Mouse (Mus musculus): ENCODE measurements around the gene Dcun1d3. TPM values are rescaled to one million over a fixed set of nuclear protein-coding genes. Genes with fewer than 3 reads are reported as not detected.

Gene Dcun1d3
- polyA plus RNA-seq (2016; fragmentation: Nextera tagmentation; extraction: Ambion mirVana): 12.8 and 14.3 TPM in 2 replicates

- H3K27ac ChIP-seq: peak within 1 kb of the TSS; percentile 97
- H3K9me3 ChIP-seq: no peaks in the 10 kb centered on the region
- H3K4me3 ChIP-seq: peak within 1 kb of the TSS; percentile 78
- no peaks in the 10 kb centered on the region for H3K27me3 ChIP-seq (ENCODE audit: poor library complexity, severe bottlenecking)
- DNase-seq (ENCODE audit: extremely low spot score, low spot score): peak; percentile 98
- no peaks in the 10 kb centered on the region for H3K36me3 ChIP-seq (replicated peaks)
- peaks cover 24% of the 10 kb centered on the region for H3K4me1 ChIP-seq
- WGBS: under 1% methylated on average over 63 of the region's 63 CpGs
Observed at GRCm38 (mm10) chr7:119895639-119896512, at the start of gene Dcun1d3, which contains the start of gene Lyrm1. Gene Dcun1d3, minus strand, starts transcription at chr7:119896298. Gene Lyrm1, plus strand, starts transcription at chr7:119895861.

DNA sequence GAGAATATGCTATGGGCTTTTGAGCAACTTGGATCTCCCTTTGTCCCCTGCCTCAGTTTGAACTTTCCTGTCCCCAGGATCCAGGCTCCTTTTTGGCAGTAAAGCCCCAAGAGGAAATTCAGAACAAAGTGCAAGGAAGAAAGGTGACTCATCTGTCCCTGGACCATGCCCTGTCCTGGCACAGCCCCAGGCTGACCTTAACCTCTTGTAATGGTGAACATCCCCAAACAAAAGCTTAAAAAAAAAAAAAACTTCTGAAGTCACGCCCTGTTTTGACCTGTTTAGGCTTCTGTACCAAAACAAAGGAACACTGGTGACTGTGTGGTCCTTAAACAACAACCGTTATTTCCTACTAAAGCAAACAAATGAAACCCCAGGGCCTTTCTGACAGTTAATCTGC is 45.5 kb upstream of the Dcun1d3 start:
- Histone ChIP-seq H3K9me3 (no peaks in the 10 kb centered on the region), H3K27ac (no peak overlapping the region), H3K36me3 (replicated peaks) (no peaks in the 10 kb centered on the region), H3K4me1 (no peaks in the 10 kb centered on the region), H3K27me3 (ENCODE audit: poor library complexity, severe bottlenecking) (no peaks in the 10 kb centered on the region), H3K4me3 (no peak overlapping the region)
- DNase-seq (ENCODE audit: extremely low spot score, low spot score): no peak
- WGBS: 68% methylated on average over 2 of the region's 2 CpGs

DNA sequence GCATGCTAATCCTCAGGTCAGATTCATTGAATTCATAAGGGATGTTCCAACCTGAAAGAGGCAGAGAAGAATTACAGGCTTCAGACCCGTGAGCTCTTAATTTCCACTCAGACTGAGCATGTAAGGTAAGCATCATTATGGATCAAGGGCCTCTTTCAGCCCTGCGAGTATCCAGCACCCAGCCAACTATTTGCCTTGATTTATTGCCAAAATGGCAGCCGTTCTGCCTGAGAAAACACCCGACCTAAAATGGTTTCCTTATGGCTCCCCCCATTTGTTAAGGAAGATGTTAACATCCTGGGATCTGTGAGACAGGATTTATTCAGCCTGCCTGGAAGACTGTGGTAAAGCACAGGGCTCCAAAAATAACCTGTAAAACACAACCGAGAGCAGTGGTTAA is 40.9 kb upstream of the Dcun1d3 start:
- H3K4me1 ChIP-seq: no peaks in the 10 kb centered on the region
- H3K27ac ChIP-seq: no peak overlapping the region
- DNase-seq (ENCODE audit: extremely low spot score, low spot score): no peak
- H3K36me3 ChIP-seq (replicated peaks): no peaks in the 10 kb centered on the region
- no peaks in the 10 kb centered on the region for H3K27me3 ChIP-seq (ENCODE audit: poor library complexity, severe bottlenecking)
- H3K9me3 ChIP-seq: no peaks in the 10 kb centered on the region
- 83% methylated on average over 5 of the region's 5 CpGs for WGBS
- H3K4me3 ChIP-seq: no peak overlapping the region

DNA sequence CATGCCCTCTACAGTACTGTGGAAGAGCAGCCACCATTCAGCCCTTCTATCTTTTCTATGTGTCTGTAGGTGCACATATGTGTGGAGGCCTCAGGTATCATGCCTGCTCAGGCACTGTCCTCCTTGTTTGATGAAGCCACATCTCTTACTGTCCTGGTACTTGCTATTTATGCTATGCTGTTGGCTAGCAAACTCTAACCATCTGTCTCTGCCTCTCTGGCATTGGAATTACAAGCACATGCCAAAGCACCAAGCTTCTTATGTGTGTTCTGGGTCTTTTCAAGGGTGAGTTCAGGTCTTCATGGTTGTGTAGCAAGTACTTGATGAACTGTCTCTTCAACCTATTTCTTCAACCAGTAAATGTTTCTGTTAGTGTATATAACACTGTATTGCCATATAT is 40.2 kb upstream of the Dcun1d3 start:
- Histone ChIP-seq H3K4me3 (no peak overlapping the region), H3K4me1 (no peaks in the 10 kb centered on the region), H3K9me3 (no peaks in the 10 kb centered on the region), H3K27ac (no peak overlapping the region), H3K27me3 (ENCODE audit: poor library complexity, severe bottlenecking) (no peaks in the 10 kb centered on the region), H3K36me3 (replicated peaks) (no peaks in the 10 kb centered on the region)
- DNase-seq (ENCODE audit: extremely low spot score, low spot score): no peak

GRCm38 (mm10) chr7:119928783-119929440 is 32.8 kb upstream of the Dcun1d3 start:
- DNase-seq (ENCODE audit: extremely low spot score, low spot score): no peak
- no peaks in the 10 kb centered on the region for H3K9me3 ChIP-seq
- H3K27me3 ChIP-seq (ENCODE audit: poor library complexity, severe bottlenecking): no peaks in the 10 kb centered on the region
- no peaks in the 10 kb centered on the region for H3K36me3 ChIP-seq (replicated peaks)
- H3K4me3 ChIP-seq: no peak overlapping the region
- no peak overlapping the region for H3K27ac ChIP-seq
- no peaks in the 10 kb centered on the region for H3K4me1 ChIP-seq
- WGBS: 80% methylated on average over 2 of the region's 2 CpGs

- no peaks in the 10 kb centered on the region for H3K36me3 ChIP-seq (replicated peaks)
- no peak overlapping the region for H3K4me3 ChIP-seq
- no peaks in the 10 kb centered on the region for H3K4me1 ChIP-seq
- DNase-seq (ENCODE audit: extremely low spot score, low spot score): no peak
- 84% methylated on average over 4 of the region's 4 CpGs for WGBS
- H3K27ac ChIP-seq: no peak overlapping the region
- no peaks in the 10 kb centered on the region for H3K9me3 ChIP-seq
- H3K27me3 ChIP-seq (ENCODE audit: poor library complexity, severe bottlenecking): no peaks in the 10 kb centered on the region
Observed at GRCm38 (mm10) chr7:119921054-119921453, 25.0 kb upstream of the Dcun1d3 start.

GRCm38 (mm10) chr7:119920457-119920856 is 24.4 kb upstream of the Dcun1d3 start:
- no peaks in the 10 kb centered on the region for H3K9me3 ChIP-seq
- H3K27me3 ChIP-seq (ENCODE audit: poor library complexity, severe bottlenecking): no peaks in the 10 kb centered on the region
- H3K4me3 ChIP-seq: no peak overlapping the region
- no peak for DNase-seq (ENCODE audit: extremely low spot score, low spot score)
- WGBS: 66% methylated on average over 2 of the region's 2 CpGs
- no peak overlapping the region for H3K27ac ChIP-seq
- H3K4me1 ChIP-seq: no peaks in the 10 kb centered on the region
- H3K36me3 ChIP-seq (replicated peaks): no peaks in the 10 kb centered on the region

- 76% methylated on average over 3 of the region's 3 CpGs for WGBS
- DNase-seq (ENCODE audit: extremely low spot score, low spot score): no peak
- H3K27ac ChIP-seq: no peak overlapping the region
- no peak overlapping the region for H3K4me3 ChIP-seq
- no peaks in the 10 kb centered on the region for H3K36me3 ChIP-seq (replicated peaks)
- no peaks in the 10 kb centered on the region for H3K9me3 ChIP-seq
- no peaks in the 10 kb centered on the region for H3K4me1 ChIP-seq
- H3K27me3 ChIP-seq (ENCODE audit: poor library complexity, severe bottlenecking): no peaks in the 10 kb centered on the region
Observed at GRCm38 (mm10) chr7:119911727-119912126, 15.6 kb upstream of the Dcun1d3 start.

GRCm38 (mm10) chr7:119906523-119907215 is 10.6 kb upstream of the Dcun1d3 start:
- no peak overlapping the region for H3K4me3 ChIP-seq
- H3K27me3 ChIP-seq (ENCODE audit: poor library complexity, severe bottlenecking): no peaks in the 10 kb centered on the region
- DNase-seq (ENCODE audit: extremely low spot score, low spot score): no peak
- H3K27ac ChIP-seq: no peak overlapping the region
- no peaks in the 10 kb centered on the region for H3K4me1 ChIP-seq
- no peaks in the 10 kb centered on the region for H3K36me3 ChIP-seq (replicated peaks)
- no peaks in the 10 kb centered on the region for H3K9me3 ChIP-seq
- 91% methylated on average over 3 of the region's 3 CpGs for WGBS

- no peak for DNase-seq (ENCODE audit: extremely low spot score, low spot score)
- H3K36me3 ChIP-seq (replicated peaks): no peaks in the 10 kb centered on the region
- no peaks in the 10 kb centered on the region for H3K27me3 ChIP-seq (ENCODE audit: poor library complexity, severe bottlenecking)
- no peaks in the 10 kb centered on the region for H3K9me3 ChIP-seq
- H3K4me3 ChIP-seq: no peak overlapping the region
- H3K27ac ChIP-seq: no peak overlapping the region
- WGBS: 84% methylated on average over 3 of the region's 3 CpGs
- H3K4me1 ChIP-seq: peaks cover 18% of the 10 kb centered on the region
Observed at GRCm38 (mm10) chr7:119899386-119900057, 3.4 kb upstream of the Dcun1d3 start.

DNA sequence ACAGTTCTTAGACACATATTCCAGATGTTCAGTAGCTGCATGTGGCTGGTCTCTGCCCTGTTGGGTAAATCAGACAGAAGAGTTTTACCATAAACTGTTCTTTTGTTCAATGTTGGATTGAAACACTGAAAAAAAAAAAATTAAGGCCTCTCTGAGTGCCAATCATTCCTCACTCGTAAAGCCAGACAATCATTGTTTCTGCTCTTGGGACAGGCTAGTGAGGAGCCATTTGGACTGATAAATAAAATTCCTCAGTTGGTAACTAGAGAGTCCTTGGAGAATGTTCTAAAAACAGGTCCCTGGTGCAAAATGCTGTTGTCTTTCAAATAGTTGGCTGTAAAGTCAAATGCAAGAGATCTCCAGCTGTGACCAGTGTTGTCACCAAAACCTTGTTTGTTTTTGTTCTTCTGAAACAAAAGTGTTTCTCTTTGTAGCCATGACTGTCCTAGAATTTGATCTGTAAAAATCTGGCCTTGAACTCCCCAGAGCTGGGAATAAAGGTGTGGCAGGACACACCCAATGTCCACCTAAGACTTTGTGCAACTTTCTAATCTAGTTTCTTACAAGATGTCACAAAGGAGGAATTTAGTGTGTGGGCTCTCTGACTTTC is 2.3 kb upstream of the Dcun1d3 start:
- WGBS: 86% methylated on average over 1 of the region's 1 CpGs

GRCm38 (mm10) chr7:119897521-119898109 is 1.5 kb upstream of the Dcun1d3 start:
- no peaks in the 10 kb centered on the region for H3K36me3 ChIP-seq (replicated peaks)
- no peak overlapping the region for H3K27ac ChIP-seq
- peaks cover 24% of the 10 kb centered on the region for H3K4me1 ChIP-seq
- no peaks in the 10 kb centered on the region for H3K9me3 ChIP-seq
- H3K27me3 ChIP-seq (ENCODE audit: poor library complexity, severe bottlenecking): no peaks in the 10 kb centered on the region
- DNase-seq (ENCODE audit: extremely low spot score, low spot score): no peak
- WGBS: 93% methylated on average over 8 of the region's 8 CpGs
- H3K4me3 ChIP-seq: no peak overlapping the region

More for the DNA sequence above, 2.3 kb upstream of the Dcun1d3 start:
- no peak overlapping the region for H3K4me3 ChIP-seq
- H3K36me3 ChIP-seq (replicated peaks): no peaks in the 10 kb centered on the region
- DNase-seq (ENCODE audit: extremely low spot score, low spot score): no peak
- peaks cover 24% of the 10 kb centered on the region for H3K4me1 ChIP-seq
- H3K9me3 ChIP-seq: no peaks in the 10 kb centered on the region
- H3K27me3 ChIP-seq (ENCODE audit: poor library complexity, severe bottlenecking): no peaks in the 10 kb centered on the region
- no peak overlapping the region for H3K27ac ChIP-seq
